Mouse (Mus musculus) cerebellum, adult 9-11 months (tissue): ENCODE measurements around the gene Nup210.

Experiments used
- DNase-seq: peaks from one replicate; pipeline ENCODE4 v3.0.0; 2022

Nup210 gene

DNA sequence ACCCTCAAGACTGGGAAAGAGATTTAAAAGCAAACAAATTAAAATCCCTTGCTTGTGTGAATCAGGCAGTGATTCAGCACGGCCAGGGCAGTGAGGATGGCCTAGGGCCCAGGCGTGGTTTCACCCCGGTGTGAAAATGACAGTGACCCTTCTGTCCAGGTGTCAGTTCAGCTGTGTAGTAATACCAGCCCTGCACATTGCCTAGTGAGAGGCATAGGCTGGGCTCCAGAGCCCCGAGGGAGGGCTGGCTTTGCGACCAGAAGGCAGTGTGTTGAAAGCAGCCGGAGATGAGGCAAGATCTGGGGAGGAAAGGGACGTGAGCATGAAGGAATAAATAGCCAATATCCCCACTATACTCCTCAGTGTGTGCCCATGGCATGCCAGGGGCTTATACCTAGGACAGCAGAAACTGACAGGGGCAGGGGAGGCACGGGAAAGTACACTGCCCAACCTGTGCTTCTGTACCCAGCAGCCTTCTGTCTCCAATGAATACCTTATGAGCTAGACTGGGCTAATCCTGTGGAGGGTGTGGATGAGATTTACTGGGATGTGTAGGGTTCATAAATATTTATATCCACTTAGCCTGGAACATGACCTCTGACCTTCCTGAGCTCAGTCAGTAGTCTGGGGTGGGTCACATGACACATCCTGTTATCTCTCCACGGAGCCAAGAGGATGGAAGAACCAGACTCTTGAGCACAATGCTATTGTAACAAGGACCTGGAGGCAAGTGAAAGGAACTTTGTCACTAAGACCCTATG lies 102.3 kb downstream of the Nup210 start:
- DNase-seq: no peak

DNA sequence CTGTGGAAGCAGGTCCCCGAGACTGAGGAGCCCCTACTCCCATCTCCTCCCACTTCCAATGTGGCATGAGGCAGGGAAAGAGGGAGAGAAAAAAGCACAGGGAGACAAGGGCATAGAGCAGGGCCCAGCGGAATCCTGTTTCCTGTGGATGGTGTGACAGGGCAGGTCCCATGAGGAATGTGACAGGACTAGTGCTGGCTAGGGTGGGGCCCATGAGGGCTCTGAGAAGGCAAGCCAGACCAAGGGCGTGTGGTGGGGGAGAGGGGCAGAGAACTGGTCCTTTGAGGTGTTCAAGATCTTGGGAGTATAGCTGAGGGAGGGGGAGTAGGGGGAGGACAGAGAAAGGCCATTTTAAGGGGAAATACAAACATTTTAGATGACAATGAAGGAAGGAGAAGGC lies 104.2 kb downstream of the Nup210 start:
- DNase-seq: no peak

GRCm38 (mm10) chr6:91011568-91011967 lies 105.1 kb downstream of the Nup210 start:
- no peak for DNase-seq

GRCm38 (mm10) chr6:91008284-91008830 lies 108.3 kb downstream of the Nup210 start:
- DNase-seq: no peak

GRCm38 (mm10) chr6:91007207-91007606 lies 109.4 kb downstream of the Nup210 start:
- no peak for DNase-seq

- no peak for DNase-seq
These were observed 112.5 kb downstream of the Nup210 start for GRCm38 (mm10) chr6:91004157-91004556.

DNA sequence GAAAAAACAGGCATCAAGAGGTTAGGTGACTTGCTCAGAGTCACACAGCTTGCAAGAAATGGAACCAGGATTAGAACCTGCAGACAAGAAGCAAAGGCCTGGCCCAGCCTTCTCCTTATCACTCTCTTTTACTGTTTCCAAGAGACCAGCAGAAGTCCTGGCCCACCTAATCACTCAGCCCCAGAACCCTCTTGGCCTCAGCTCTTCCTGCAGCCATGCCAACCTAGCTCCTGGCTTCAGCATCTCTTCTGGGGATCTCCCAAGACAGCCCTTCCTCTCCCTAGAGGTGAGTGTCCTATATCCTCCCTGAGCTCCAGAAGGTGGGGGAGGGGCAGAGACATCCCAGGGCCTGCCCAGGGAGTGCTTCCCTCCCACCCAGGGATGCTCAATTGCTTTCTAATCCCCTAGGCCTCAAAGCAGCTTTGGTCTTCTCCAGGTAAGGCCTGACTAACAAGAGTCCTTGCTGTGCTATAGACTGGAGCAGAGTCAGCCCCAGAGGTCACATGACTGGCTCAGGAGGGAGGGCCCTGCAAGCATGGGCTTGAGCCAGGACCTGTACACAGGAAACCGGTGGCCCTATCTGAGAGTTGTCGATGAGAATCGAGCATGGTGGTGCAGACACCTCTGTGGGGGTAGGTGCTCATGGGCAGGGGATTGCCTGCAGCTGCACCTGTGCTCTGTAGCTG lies 113.2 kb downstream of the Nup210 start:
- no peak for DNase-seq

GRCm38 (mm10) chr6:91001566-91001965 lies 115.1 kb downstream of the Nup210 start:
- no peak for DNase-seq

DNA sequence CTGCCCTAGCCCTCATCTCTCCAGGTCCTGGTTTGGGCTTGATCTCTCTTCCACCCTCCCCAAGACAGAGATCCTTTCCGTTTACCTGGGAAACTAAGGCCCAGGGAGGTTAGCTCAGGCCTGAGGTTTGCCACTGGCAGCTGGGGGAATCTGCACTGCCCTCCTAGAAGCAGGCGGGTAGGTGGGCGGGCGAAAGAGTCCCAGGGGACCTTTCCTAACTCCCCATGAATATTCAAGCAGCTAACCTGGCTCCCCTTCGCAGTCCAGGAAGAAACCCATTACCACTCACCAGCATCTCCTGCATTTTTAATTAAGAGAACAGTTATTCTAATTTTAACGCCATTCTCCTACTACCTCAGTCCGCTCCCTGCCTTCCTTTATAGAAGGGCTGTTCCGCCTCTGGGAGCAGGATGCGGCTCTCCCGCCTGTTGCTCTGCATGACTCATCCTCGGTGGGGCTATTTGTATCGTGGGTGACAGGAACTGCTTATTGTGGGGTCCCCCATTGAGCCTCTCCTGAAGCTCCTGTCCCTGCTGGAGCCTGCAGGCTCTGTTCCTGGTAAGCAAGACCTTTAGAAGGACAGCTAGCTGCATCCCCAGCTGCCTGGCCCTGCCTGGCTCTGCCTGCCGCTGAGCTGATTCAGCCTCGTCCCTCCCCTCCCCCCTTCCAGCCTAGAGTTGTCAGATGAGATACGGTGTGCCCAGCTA lies 115.7 kb downstream of the Nup210 start:
- DNase-seq: peak; percentile 21

DNA sequence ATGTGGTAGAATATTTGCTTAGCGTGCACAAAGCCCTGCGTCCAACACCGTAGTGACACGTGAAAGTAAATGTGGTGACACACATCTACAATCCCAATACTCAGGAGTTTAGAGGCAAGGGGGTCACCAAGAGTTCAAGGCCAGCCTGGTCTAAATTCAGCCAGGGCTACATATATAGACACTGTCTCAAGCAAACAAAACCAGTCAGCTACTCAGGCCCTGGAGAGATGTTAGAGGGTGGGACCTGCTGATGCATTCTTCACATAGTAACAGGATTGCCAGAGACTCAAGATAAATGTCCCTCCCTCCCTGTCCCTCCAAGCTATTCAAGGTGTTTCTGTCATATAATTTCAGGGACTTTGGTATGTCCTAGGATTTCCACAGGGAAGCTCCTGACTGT lies 117.5 kb downstream of the Nup210 start:
- DNase-seq: no peak

DNA sequence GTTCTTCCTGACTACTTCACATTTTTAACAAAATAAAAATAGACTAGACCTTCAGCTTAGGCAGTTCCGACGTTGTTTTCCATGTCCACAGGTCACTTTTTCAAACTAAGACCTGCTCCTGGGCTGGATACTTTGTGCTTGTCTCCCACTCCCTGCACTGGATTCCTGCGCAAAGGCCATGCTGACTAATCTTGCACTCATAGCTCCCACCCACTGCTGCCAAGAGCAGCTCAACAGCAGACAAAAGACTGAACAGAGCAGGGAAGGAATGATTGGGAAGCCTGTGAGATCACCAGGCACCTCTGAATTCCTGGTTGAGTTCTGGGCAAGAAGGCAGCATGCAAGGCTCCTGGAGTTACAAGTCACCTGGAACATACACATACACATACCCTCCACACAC lies 119.6 kb downstream of the Nup210 start:
- DNase-seq: no peak

DNA sequence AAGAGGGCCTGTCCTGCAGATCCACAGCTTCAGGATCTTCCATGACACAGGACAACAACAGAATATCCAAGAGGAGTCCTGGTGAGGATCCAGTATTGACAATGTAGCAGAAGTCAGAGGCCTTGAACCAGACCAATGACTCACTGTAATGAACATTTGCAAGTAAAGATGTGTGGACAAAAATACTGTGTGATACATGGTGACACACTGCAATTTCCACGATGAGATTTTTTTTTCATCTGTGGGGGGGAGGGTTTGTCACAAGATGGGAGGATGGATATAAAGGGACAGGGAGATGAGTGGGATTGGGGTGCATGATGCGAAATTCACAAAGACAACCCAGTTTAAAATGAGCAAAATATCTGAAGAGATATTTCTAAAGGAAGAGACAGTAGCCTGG lies 120.4 kb downstream of the Nup210 start:
- DNase-seq: no peak

DNA sequence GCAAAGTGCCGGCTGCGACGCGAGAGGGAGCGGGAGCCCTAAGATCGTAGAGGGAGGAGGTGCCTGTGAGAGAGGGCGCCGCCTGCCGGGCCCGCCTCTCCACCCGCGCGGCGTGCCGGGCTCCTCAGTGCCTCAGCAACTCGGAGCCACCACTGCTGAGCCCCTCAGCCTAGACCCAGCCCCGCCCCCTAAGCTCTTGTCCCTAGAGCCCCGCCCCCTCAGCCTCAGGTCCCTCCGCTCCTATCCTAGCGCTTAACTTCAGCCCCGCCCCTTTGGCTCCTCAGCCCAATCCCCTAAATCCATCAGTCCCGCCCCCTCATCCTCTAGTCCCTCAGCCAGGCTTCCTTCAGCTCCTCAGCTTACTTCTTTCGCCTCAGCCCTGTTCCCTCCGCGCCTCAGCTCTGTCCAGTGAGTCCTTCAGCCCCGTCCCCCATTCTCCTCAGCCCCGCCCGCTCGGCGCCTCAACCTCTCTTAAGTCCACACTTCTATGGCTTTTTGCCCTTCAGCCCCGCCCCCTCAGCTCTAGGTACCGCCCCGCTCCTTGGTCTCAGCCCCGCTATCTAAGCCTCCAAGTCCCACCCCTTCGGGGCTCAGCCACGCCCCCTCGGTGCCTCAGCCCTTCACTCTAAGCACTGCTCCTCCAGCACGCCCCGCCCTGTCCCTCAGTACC lies 127.8 kb downstream of the Nup210 start, which contains the start of gene Iqsec1:
Gene Iqsec1, minus strand, starts transcription at position 38 of the 670 bp plus-strand sequence.
- DNase-seq: peak; percentile 55

GRCm38 (mm10) chr6:90988299-90988625 lies 128.4 kb downstream of the Nup210 start:
- DNase-seq: no peak

GRCm38 (mm10) chr6:90987561-90988298 lies 128.9 kb downstream of the Nup210 start:
- DNase-seq: no peak

DNA sequence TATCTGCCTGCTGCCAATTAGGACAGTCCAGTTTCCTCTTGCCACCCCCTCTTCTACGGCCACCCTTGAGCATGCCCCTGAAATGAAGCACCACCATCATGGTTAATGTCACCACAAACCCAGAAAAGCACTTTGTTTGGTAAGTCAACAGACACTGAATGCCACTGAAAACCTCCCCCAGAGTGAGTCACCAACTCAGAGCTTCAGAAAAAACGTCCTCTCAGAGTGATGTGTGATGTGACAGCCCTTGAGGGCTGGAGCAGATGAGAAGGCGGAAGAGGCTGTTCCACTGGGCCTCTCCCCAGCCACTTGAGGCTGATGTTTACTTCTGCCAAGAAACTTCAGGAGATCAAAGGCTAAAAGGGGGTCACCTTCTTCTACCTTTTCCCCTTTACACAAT lies 132.5 kb downstream of the Nup210 start:
- no peak for DNase-seq

DNA sequence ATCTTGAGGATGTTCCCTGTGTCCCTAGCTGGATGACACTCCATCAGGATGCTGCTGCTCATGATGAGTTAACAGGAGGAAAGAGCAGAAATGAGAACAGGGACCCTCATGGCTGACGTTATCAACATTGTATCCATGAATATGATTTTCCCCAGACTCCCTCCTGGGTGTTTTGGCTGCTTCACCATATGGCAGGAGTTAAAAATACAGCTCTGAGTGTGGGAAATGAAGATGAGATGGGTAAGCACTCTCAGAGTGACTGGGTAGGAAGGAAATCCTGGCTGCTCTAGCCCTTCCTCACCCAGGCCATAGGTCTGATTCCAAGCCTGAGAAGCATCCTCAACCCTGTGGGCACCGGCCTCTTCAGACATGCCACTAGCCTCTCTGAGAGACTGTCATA lies 142.3 kb downstream of the Nup210 start:
- no peak for DNase-seq

GRCm38 (mm10) chr6:90969341-90969871 lies 147.2 kb downstream of the Nup210 start:
- DNase-seq: no peak
